Mouse (Mus musculus) adrenal gland, postnatal 0 days (tissue): ENCODE data around the gene Fbxw26. TPM values are rescaled to one million over a fixed set of nuclear protein-coding genes. Genes with fewer than 3 reads are reported as not detected.

ENCODE experiments used
- polyA plus RNA-seq: library from polyadenylated mRNA; unstranded; fragments of >200 nt; fragmentation: Nextera tagmentation; extraction: Ambion mirVana; gene quantifications from 2 replicates; pipeline ENCODE4 v1.2.1, GENCODE M21; 2015

Gene Fbxw26
- polyA plus RNA-seq = not detected in 2 replicates

DNA sequence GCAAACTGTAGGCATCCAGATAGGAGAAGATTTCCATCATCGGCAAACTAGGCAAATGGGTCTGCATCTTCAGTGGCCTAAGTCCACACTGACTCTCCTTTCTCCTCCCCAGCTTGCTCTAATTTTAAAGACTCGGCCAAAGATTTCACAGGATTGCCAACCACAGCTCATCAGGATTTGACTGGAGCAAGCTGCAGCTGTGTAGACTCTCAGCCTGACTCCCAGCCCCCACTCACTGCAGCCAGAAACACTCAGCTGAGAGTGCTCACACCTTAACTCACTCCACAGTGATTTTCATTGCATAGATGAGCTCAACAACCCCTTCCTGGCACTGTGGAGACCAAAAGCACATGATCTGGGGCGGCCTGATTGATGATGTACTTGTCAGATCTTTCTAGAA is at the start of gene Fbxw26:
Gene Fbxw26, minus strand, starts transcription at position 101 of the 400 bp plus-strand sequence.

DNA sequence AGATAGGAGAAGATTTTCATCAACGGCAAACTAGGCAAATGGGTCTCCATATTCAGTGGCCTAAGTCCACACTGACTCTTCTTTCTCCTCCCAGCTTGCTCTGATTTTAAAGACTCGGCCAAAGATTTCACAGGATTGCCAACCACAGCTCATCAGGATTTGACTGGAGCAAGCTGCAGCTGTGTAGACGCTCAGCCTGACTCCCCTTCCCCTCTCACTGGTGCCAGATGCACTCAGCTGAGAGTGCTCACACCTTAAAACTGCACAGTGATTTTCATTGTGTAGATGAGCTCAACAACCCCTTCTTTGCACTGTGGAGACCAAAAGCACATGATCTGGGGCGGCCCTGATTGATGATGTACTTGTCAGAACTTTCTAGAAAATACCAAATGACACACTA is 44.7 kb upstream of the Fbxw26 start, which contains the start of gene Fbxw27:
Gene Fbxw27, minus strand, starts transcription at position 101 of the 400 bp plus-strand sequence.

DNA sequence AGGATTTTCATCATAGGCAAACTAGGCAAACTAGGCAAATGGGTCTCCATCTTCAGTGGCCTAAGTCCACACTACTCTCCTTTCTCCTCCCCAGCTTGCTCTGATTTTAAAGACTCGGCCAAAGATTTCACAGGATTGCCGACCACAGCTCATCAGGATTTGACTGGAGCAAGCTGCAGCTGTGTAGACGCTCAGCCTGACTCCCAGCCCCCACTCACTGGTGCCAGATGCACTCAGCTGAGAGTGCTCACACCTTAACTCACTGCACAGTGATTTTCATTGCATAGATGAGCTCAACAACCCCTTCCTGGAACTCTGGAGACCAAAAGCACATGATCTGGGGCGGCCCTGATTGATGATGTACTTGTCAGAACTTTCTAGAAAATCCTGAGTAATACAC is 43.3 kb downstream of the Fbxw26 start, which contains the start of gene Fbxw18:
Gene Fbxw18, minus strand, starts transcription at position 101 of the 400 bp plus-strand sequence.

Other genes with a start within 250 kb of the Fbxw26 start
- not detected in 2 replicates for gene Fbxw15, start 177.8 kb downstream of the Fbxw26 start, polyA plus RNA-seq
- gene Fbxw24, start 120.0 kb downstream of the Fbxw26 start, polyA plus RNA-seq = not detected in 2 replicates
- gene Fbxw25, start 81.4 kb downstream of the Fbxw26 start, polyA plus RNA-seq = not detected in 2 replicates
- not detected in 2 replicates for gene Fbxw18, start 43.4 kb downstream of the Fbxw26 start, polyA plus RNA-seq
- not detected in 2 replicates for gene Fbxw27, start 44.6 kb upstream of the Fbxw26 start, polyA plus RNA-seq
- 2.3 and 3.1 TPM in 2 replicates for gene Spink8, start 66.2 kb upstream of the Fbxw26 start, polyA plus RNA-seq
- 27.8 and 34.2 TPM in 2 replicates for gene Nme6, start 86.7 kb upstream of the Fbxw26 start, polyA plus RNA-seq
- gene Camp, start 103.5 kb upstream of the Fbxw26 start, polyA plus RNA-seq = 23.9 and 43.2 TPM in 2 replicates
- 7.4 and 11.9 TPM in 2 replicates for gene Cdc25a, start 129.5 kb upstream of the Fbxw26 start, polyA plus RNA-seq
- 41.2 and 64.2 TPM in 2 replicates for gene Map4, start 185.4 kb upstream of the Fbxw26 start, polyA plus RNA-seq